Mouse (Mus musculus) C2C12 (cell line): ENCODE measurements around the gene 4930512M02Rik.

Experiments
- CEBPB ChIP-seq: IDR thresholded peaks from one replicate; pipeline ENCODE4 v1.6.1; 2011; ENCODE audit warnings: low read depth, mild to moderate bottlenecking, control low read depth, moderate library complexity
- CTCF ChIP-seq: IDR thresholded peaks from one replicate; pipeline ENCODE4 v1.5.1; 2011; ENCODE audit not compliant: control insufficient read depth, insufficient read depth, insufficient read length
- FOSL1 ChIP-seq: IDR thresholded peaks from one replicate; pipeline ENCODE4 v1.8.0; 2011; ENCODE audit warnings: mild to moderate bottlenecking, low read length; ENCODE audit not compliant: poor library complexity, insufficient read depth, severe bottlenecking
- MAX ChIP-seq: IDR thresholded peaks from one replicate; pipeline ENCODE4 v1.6.1; 2011; ENCODE audit warnings: mild to moderate bottlenecking, control low read depth
- MYOD1 ChIP-seq: IDR thresholded peaks from one replicate; pipeline ENCODE4 v1.6.1; 2011; ENCODE audit warnings: low read depth; ENCODE audit not compliant: control insufficient read depth, insufficient read length
- MYOG ChIP-seq: IDR thresholded peaks from one replicate; pipeline ENCODE4 v1.6.1; 2011; ENCODE audit not compliant: control insufficient read depth, insufficient read length; ENCODE audit errors: extremely low read depth
- USF1 ChIP-seq: IDR thresholded peaks from one replicate; pipeline ENCODE4 v1.6.1; 2011; ENCODE audit warnings: low read depth, mild to moderate bottlenecking, control low read depth, moderate library complexity

GRCm38 (mm10) chr11:11609243-11609642 lies 18.4 kb downstream of the 4930512M02Rik start:
- TF ChIP-seq CTCF (no peak), MAX (no peak), FOSL1 (no peak), MYOG (no peak), MYOD1 (no peak), CEBPB (no peak), USF1 (no peak)
